Mouse (Mus musculus) layer of hippocampus, adult 8-10 months (tissue): Measurements from ENCODE around the gene Chn2. TPM values are rescaled to one million over a fixed set of nuclear protein-coding genes. Genes with fewer than 3 reads are reported as not detected.

Source experiments
- DNase-seq, 2 experiments: peaks; one replicate each; pipeline ENCODE4 v3.0.0; 2022; ENCODE audit warnings: low spot score in 2 of 2
- total RNA-seq, 4 experiments: library from RNA; stranded (reverse); gene quantifications; 2 replicates each; pipeline ENCODE4 v1.2.4; 2022

The Chn2 gene
- total RNA-seq = 10 to 100 TPM; 22.1 to 26.4 (median 24.1) TPM

GRCm38 (mm10) chr6:54039357-54039804 is at the start of gene Chn2:
TSS of gene Chn2 (plus strand) at chr6:54039554.
- DNase-seq = no peak

GRCm38 (mm10) chr6:53992386-53992785 is 47.0 kb upstream of the Chn2 start:
- DNase-seq = no peak

GRCm38 (mm10) chr6:53995519-53995918 is 43.8 kb upstream of the Chn2 start:
- no peak for DNase-seq

GRCm38 (mm10) chr6:53996226-53996955 is 43.0 kb upstream of the Chn2 start:
- no peak for DNase-seq

GRCm38 (mm10) chr6:54005302-54005701 is 34.1 kb upstream of the Chn2 start:
- no peak for DNase-seq

GRCm38 (mm10) chr6:54008448-54009120 is 30.8 kb upstream of the Chn2 start:
- peak in 1 of 2 experiments; percentile 3 for DNase-seq

- no peak for DNase-seq
Measured at GRCm38 (mm10) chr6:54009293-54009692, 30.1 kb upstream of the Chn2 start.

- no peak for DNase-seq
Measured at GRCm38 (mm10) chr6:54010362-54010761, 29.0 kb upstream of the Chn2 start.

- no peak for DNase-seq
Measured at GRCm38 (mm10) chr6:54012163-54012562, 27.2 kb upstream of the Chn2 start.

GRCm38 (mm10) chr6:54018038-54018437 is 21.3 kb upstream of the Chn2 start:
- no peak for DNase-seq

GRCm38 (mm10) chr6:54018861-54019260 is 20.5 kb upstream of the Chn2 start:
- DNase-seq = no peak

GRCm38 (mm10) chr6:54021123-54021789 is 18.1 kb upstream of the Chn2 start:
- DNase-seq = no peak

- DNase-seq = no peak
Measured at GRCm38 (mm10) chr6:54023846-54024245, 15.5 kb upstream of the Chn2 start.

GRCm38 (mm10) chr6:54028706-54029105 is 10.6 kb upstream of the Chn2 start:
- DNase-seq = no peak

- no peak for DNase-seq
Measured at GRCm38 (mm10) chr6:54030351-54030750, 9.0 kb upstream of the Chn2 start.

- DNase-seq = no peak
Measured at GRCm38 (mm10) chr6:54030776-54031175, 8.6 kb upstream of the Chn2 start.

- peak; percentile 29 to 51 for DNase-seq
Measured at GRCm38 (mm10) chr6:54034471-54034870, 4.9 kb upstream of the Chn2 start.

- DNase-seq = no peak
Measured at GRCm38 (mm10) chr6:54035548-54035947, 3.8 kb upstream of the Chn2 start.

GRCm38 (mm10) chr6:54038866-54039265 is 488 bp upstream of the Chn2 start:
- no peak for DNase-seq

GRCm38 (mm10) chr6:54039805-54040447 is 572 bp downstream of the Chn2 start:
- peak in 1 of 2 experiments; percentile 23 for DNase-seq

- no peak for DNase-seq
Measured at GRCm38 (mm10) chr6:54040448-54040844, 1.1 kb downstream of the Chn2 start.
